Mouse (Mus musculus) gonadal fat pad, adult 2 months (tissue): Measurements from ENCODE around the gene Tecta. TPM values are rescaled to one million over a fixed set of nuclear protein-coding genes. Genes with fewer than 3 reads are reported as not detected.

Experiments used
- DNase-seq: peaks from one replicate; pipeline ENCODE4 v3.0.0-alpha.2; 2012; ENCODE audit warnings: low read depth
- polyA plus RNA-seq: library from polyadenylated mRNA; depleted of rRNA; stranded (reverse); fragments of >200 nt; gene quantifications from 2 replicates; pipeline ENCODE4 v1.2.3, GENCODE M21; 2012; rRNA removed

The Tecta gene
- polyA plus RNA-seq, 1 experiment = 17.4 TPM

- no peak for DNase-seq
Measured at GRCm38 (mm10) chr9:42320616-42321015, 79.1 kb downstream of the Tecta start.

- DNase-seq = no peak
Measured at GRCm38 (mm10) chr9:42318455-42318987, 81.2 kb downstream of the Tecta start.

GRCm38 (mm10) chr9:42317337-42317736 lies 82.4 kb downstream of the Tecta start:
- no peak for DNase-seq

GRCm38 (mm10) chr9:42315816-42316215 lies 83.9 kb downstream of the Tecta start:
- peak; percentile 67 for DNase-seq

GRCm38 (mm10) chr9:42314959-42315358 lies 84.8 kb downstream of the Tecta start:
- no peak for DNase-seq

GRCm38 (mm10) chr9:42314388-42314787 lies 85.3 kb downstream of the Tecta start:
- DNase-seq = no peak

- no peak for DNase-seq
Measured at GRCm38 (mm10) chr9:42313872-42314271, 85.9 kb downstream of the Tecta start.

- DNase-seq = no peak
Measured at GRCm38 (mm10) chr9:42311311-42311710, 88.4 kb downstream of the Tecta start.

- DNase-seq = no peak
Measured at GRCm38 (mm10) chr9:42303894-42304293, 95.8 kb downstream of the Tecta start.

- DNase-seq = no peak
Measured at GRCm38 (mm10) chr9:42301082-42301633, 98.6 kb downstream of the Tecta start.

- no peak for DNase-seq
Measured at GRCm38 (mm10) chr9:42296297-42296922, 103.3 kb downstream of the Tecta start.

- no peak for DNase-seq
Measured at GRCm38 (mm10) chr9:42294131-42294530, 105.6 kb downstream of the Tecta start.

- no peak for DNase-seq
Measured at GRCm38 (mm10) chr9:42293596-42293995, 106.1 kb downstream of the Tecta start.

GRCm38 (mm10) chr9:42293051-42293450 lies 106.7 kb downstream of the Tecta start:
- no peak for DNase-seq

- no peak for DNase-seq
Measured at GRCm38 (mm10) chr9:42279676-42280075, 120.1 kb downstream of the Tecta start.

Other genes starting within 250 kb of the Tecta start
- gene Sc5d, start 135.7 kb downstream of the Tecta start, polyA plus RNA-seq = 82.6 and 141 TPM in 2 replicates
- 9.0 and 10.6 TPM in 2 replicates for gene Tbcel, start 107.9 kb upstream of the Tecta start, polyA plus RNA-seq